Mouse (Mus musculus) forebrain, embryonic 10.5 days (tissue): ENCODE data around the gene Flcn. TPM values are rescaled to one million over a fixed set of nuclear protein-coding genes. Genes with fewer than 3 reads are reported as not detected.

Experiments used
- DNase-seq: peaks from one replicate; pipeline ENCODE4 v3.0.0-alpha.2; 2017; ENCODE audit warnings: low spot score; ENCODE audit errors: extremely low spot score
- H3K27ac ChIP-seq: fragments of 300-500 bp; sonication (generic); 2 replicates; pipeline ENCODE4 v1.5.1; 2016; ENCODE audit warnings: mild to moderate bottlenecking
- H3K27me3 ChIP-seq: fragments of 300-500 bp; sonication (generic); 2 replicates; pipeline ENCODE4 v1.6.1; 2016; ENCODE audit warnings: mild to moderate bottlenecking; ENCODE audit not compliant: poor library complexity, severe bottlenecking
- H3K36me3 ChIP-seq: fragments of 300-500 bp; sonication (generic); replicated peaks from 2 replicates; pipeline ENCODE4 v1.6.1; 2016; ENCODE audit warnings: mild to moderate bottlenecking, moderate library complexity
- H3K4me1 ChIP-seq: fragments of 300-500 bp; sonication (generic); 2 replicates; pipeline ENCODE4 v1.6.1; 2016
- H3K4me3 ChIP-seq: fragments of 300-500 bp; sonication (generic); 2 replicates; pipeline ENCODE4 v1.5.1; 2016; ENCODE audit warnings: mild to moderate bottlenecking, moderate library complexity
- H3K9me3 ChIP-seq: fragments of 300-500 bp; sonication (generic); 2 replicates; pipeline ENCODE4 v1.6.1; 2016; ENCODE audit warnings: mild to moderate bottlenecking, moderate library complexity
- WGBS: fragments of 180-500 bp; shearing (Covaris S2); methylation state at CpG from one replicate; pipeline ENCODE4 v1.1.7; 2016; 5-methylcytosine and 5-hydroxymethylcytosine counted together
- polyA plus RNA-seq: library from polyadenylated mRNA; unstranded; fragments of >200 nt; fragmentation: Nextera tagmentation; extraction: Ambion mirVana; gene quantifications from 2 replicates; pipeline ENCODE4 v1.2.1, GENCODE M21; 2016

Flcn gene
- polyA plus RNA-seq, 1 experiment from 2014 or later: 30.9 TPM

- H3K27me3 ChIP-seq: no peaks in the 10 kb centered on the region
- peaks cover 81% of the 10 kb centered on the region for H3K36me3 ChIP-seq
- no peaks in the 10 kb centered on the region for H3K4me1 ChIP-seq
- H3K4me3 ChIP-seq: no peak overlapping the region
- no peaks in the 10 kb centered on the region for H3K9me3 ChIP-seq
- DNase-seq: no peak
- 87% methylated on average over 13 of the region's 13 CpGs for WGBS
- no peak overlapping the region for H3K27ac ChIP-seq
Measured at GRCm38 (mm10) chr11:59775435-59776148, 34.2 kb downstream of the Flcn start.

GRCm38 (mm10) chr11:59774522-59774921 lies 35.3 kb downstream of the Flcn start:
- no peaks in the 10 kb centered on the region for H3K9me3 ChIP-seq
- peaks cover 92% of the 10 kb centered on the region for H3K36me3 ChIP-seq
- WGBS: 94% methylated on average over 4 of the region's 4 CpGs

GRCm38 (mm10) chr11:59772902-59773301 lies 36.9 kb downstream of the Flcn start:
- Histone ChIP-seq H3K27ac (no peak overlapping the region), H3K36me3 (peaks cover 98% of the 10 kb centered on the region), H3K9me3 (no peaks in the 10 kb centered on the region), H3K4me3 (no peak overlapping the region), H3K27me3 (no peaks in the 10 kb centered on the region), H3K4me1 (no peaks in the 10 kb centered on the region)
- whole genome bisulfite sequencing: 87% methylated on average over 4 of the region's 4 CpGs
- no peak for DNase-seq

More at GRCm38 (mm10) chr11:59774522-59774921, 35.3 kb downstream of the Flcn start:
- Histone ChIP-seq H3K27me3 (no peaks in the 10 kb centered on the region), H3K4me1 (no peaks in the 10 kb centered on the region), H3K4me3 (no peak overlapping the region), H3K27ac (no peak overlapping the region)
- DNase-seq: no peak

- no peak for DNase-seq
- Histone ChIP-seq H3K27me3 (no peaks in the 10 kb centered on the region), H3K4me1 (no peaks in the 10 kb centered on the region), H3K27ac (no peak overlapping the region), H3K9me3 (no peaks in the 10 kb centered on the region), H3K36me3 (peaks cover 99% of the 10 kb centered on the region), H3K4me3 (no peak overlapping the region)
- WGBS: 91% methylated on average over 2 of the region's 2 CpGs
Measured at GRCm38 (mm10) chr11:59772291-59772690, 37.5 kb downstream of the Flcn start.

GRCm38 (mm10) chr11:59770753-59771152 lies 39.1 kb downstream of the Flcn start:
- DNase-seq: no peak
- Histone ChIP-seq H3K27ac (no peak overlapping the region), H3K4me3 (no peak overlapping the region), H3K4me1 (no peaks in the 10 kb centered on the region), H3K27me3 (no peaks in the 10 kb centered on the region), H3K9me3 (no peaks in the 10 kb centered on the region), H3K36me3 (peaks cover 99% of the 10 kb centered on the region)
- WGBS: 89% methylated on average over 7 of the region's 7 CpGs

GRCm38 (mm10) chr11:59769738-59770137 lies 40.1 kb downstream of the Flcn start:
- Histone ChIP-seq H3K4me1 (no peaks in the 10 kb centered on the region), H3K27ac (no peak overlapping the region), H3K36me3 (peaks cover 99% of the 10 kb centered on the region), H3K4me3 (no peak overlapping the region), H3K9me3 (no peaks in the 10 kb centered on the region), H3K27me3 (no peaks in the 10 kb centered on the region)
- no peak for DNase-seq
- 89% methylated on average over 6 of the region's 6 CpGs for WGBS

- DNase-seq: no peak
- H3K4me1 ChIP-seq: no peaks in the 10 kb centered on the region
- no peaks in the 10 kb centered on the region for H3K9me3 ChIP-seq
- no peak overlapping the region for H3K27ac ChIP-seq
- WGBS: 91% methylated on average over 2 of the region's 2 CpGs
- no peaks in the 10 kb centered on the region for H3K27me3 ChIP-seq
- no peak overlapping the region for H3K4me3 ChIP-seq
- peaks cover 99% of the 10 kb centered on the region for H3K36me3 ChIP-seq
Measured at GRCm38 (mm10) chr11:59769307-59769706, 40.5 kb downstream of the Flcn start.

- H3K9me3 ChIP-seq: no peaks in the 10 kb centered on the region
- H3K4me3 ChIP-seq: no peak overlapping the region
- H3K36me3 ChIP-seq: peaks cover 97% of the 10 kb centered on the region
- no peaks in the 10 kb centered on the region for H3K27me3 ChIP-seq
- DNase-seq: no peak
- H3K27ac ChIP-seq: no peak overlapping the region
- no peaks in the 10 kb centered on the region for H3K4me1 ChIP-seq
- WGBS: 93% methylated on average over 6 of the region's 6 CpGs
Measured at GRCm38 (mm10) chr11:59760796-59761195, 49.0 kb downstream of the Flcn start.

GRCm38 (mm10) chr11:59759626-59760025 lies 50.2 kb downstream of the Flcn start:
- 90% methylated on average over 2 of the region's 2 CpGs for WGBS
- no peaks in the 10 kb centered on the region for H3K9me3 ChIP-seq
- no peak overlapping the region for H3K27ac ChIP-seq
- no peak for DNase-seq
- H3K27me3 ChIP-seq: no peaks in the 10 kb centered on the region
- no peaks in the 10 kb centered on the region for H3K4me1 ChIP-seq
- H3K4me3 ChIP-seq: no peak overlapping the region
- peaks cover 97% of the 10 kb centered on the region for H3K36me3 ChIP-seq

- 93% methylated on average over 4 of the region's 4 CpGs for WGBS
- no peaks in the 10 kb centered on the region for H3K27me3 ChIP-seq
- no peak for DNase-seq
- H3K4me3 ChIP-seq: no peak overlapping the region
- no peaks in the 10 kb centered on the region for H3K9me3 ChIP-seq
- no peak overlapping the region for H3K27ac ChIP-seq
- H3K4me1 ChIP-seq: no peaks in the 10 kb centered on the region
- H3K36me3 ChIP-seq: peaks cover 97% of the 10 kb centered on the region
Measured at GRCm38 (mm10) chr11:59759178-59759577, 50.6 kb downstream of the Flcn start.

GRCm38 (mm10) chr11:59758191-59758985 lies 51.4 kb downstream of the Flcn start:
- 93% methylated on average over 9 of the region's 9 CpGs for WGBS
- Histone ChIP-seq H3K4me1 (no peaks in the 10 kb centered on the region), H3K27ac (no peak overlapping the region), H3K36me3 (peaks cover 98% of the 10 kb centered on the region), H3K27me3 (no peaks in the 10 kb centered on the region), H3K9me3 (no peaks in the 10 kb centered on the region), H3K4me3 (no peak overlapping the region)
- DNase-seq: no peak

GRCm38 (mm10) chr11:59756351-59756750 lies 53.5 kb downstream of the Flcn start:
- peaks cover 100% of the 10 kb centered on the region for H3K36me3 ChIP-seq
- no peak for DNase-seq
- 74% methylated on average over 4 of the region's 4 CpGs for WGBS
- H3K27me3 ChIP-seq: no peaks in the 10 kb centered on the region
- no peaks in the 10 kb centered on the region for H3K9me3 ChIP-seq
- no peak overlapping the region for H3K4me3 ChIP-seq
- no peaks in the 10 kb centered on the region for H3K4me1 ChIP-seq
- no peak overlapping the region for H3K27ac ChIP-seq

GRCm38 (mm10) chr11:59754504-59754903 lies 55.3 kb downstream of the Flcn start:
- Histone ChIP-seq H3K27me3 (no peaks in the 10 kb centered on the region), H3K36me3 (peaks cover 100% of the 10 kb centered on the region), H3K9me3 (no peaks in the 10 kb centered on the region), H3K27ac (no peak overlapping the region), H3K4me3 (no peak overlapping the region), H3K4me1 (no peaks in the 10 kb centered on the region)
- no peak for DNase-seq
- 94% methylated on average over 6 of the region's 6 CpGs for WGBS
